Mouse (Mus musculus): Measurements from ENCODE around the gene Elp5. TPM values are rescaled to one million over a fixed set of nuclear protein-coding genes. Genes with fewer than 3 reads are reported as not detected.

Gene Elp5
- polyA plus RNA-seq, 1 experiment from 2014 or later: 55.1 TPM

- H3K4me1 ChIP-seq (ENCODE audit: control insufficient read depth, low read depth, low read length): peaks cover 39% of the 10 kb centered on the region
- peak overlapping the region; percentile 80 for H3K9ac ChIP-seq (ENCODE audit: low read depth, low read length)
- no peaks in the 10 kb centered on the region for H3K9me3 ChIP-seq (replicated peaks; ENCODE audit: control insufficient read depth, low read length)
- peak overlapping the region; percentile 89 for H3K27ac ChIP-seq (ENCODE audit: low read length)
- peaks cover 7% of the 10 kb centered on the region for H3K27me3 ChIP-seq (ENCODE audit: control insufficient read depth, insufficient read depth, low read depth, low read length)
- peak overlapping the region; percentile 82 for H3K4me3 ChIP-seq (ENCODE audit: low read depth, low read length)
- ATAC-seq (ENCODE audit: low read depth): peak; percentile 83
- H3K36me3 ChIP-seq (ENCODE audit: control insufficient read depth, insufficient read depth): peaks cover 24% of the 10 kb centered on the region
- 66% methylated on average over 18 of the region's 18 CpGs for WGBS (ENCODE audit: insufficient replicate concordance)
- H3K4me2 ChIP-seq (ENCODE audit: low read depth, low read length): peak overlapping the region; percentile 94
Observed at GRCm38 (mm10) chr11:69945997-69946891, 36.1 kb downstream of the Elp5 start.

- Histone ChIP-seq H3K9me3 (replicated peaks; ENCODE audit: control insufficient read depth, low read length) (no peaks in the 10 kb centered on the region), H3K4me2 (ENCODE audit: low read depth, low read length) (peak overlapping the region; percentile 94)
Observed at GRCm38 (mm10) chr11:69945216-69945615, 37.1 kb downstream of the Elp5 start.

GRCm38 (mm10) chr11:69940962-69941361 is 41.4 kb downstream of the Elp5 start:
- no peak overlapping the region for H3K4me2 ChIP-seq (ENCODE audit: low read depth, low read length)
- ATAC-seq (ENCODE audit: low read depth): no peak
- H3K27ac ChIP-seq (ENCODE audit: low read length): no peak overlapping the region
- no peak overlapping the region for H3K9ac ChIP-seq (ENCODE audit: low read depth, low read length)
- H3K27me3 ChIP-seq (ENCODE audit: control insufficient read depth, insufficient read depth, low read depth, low read length): peaks cover 53% of the 10 kb centered on the region
- H3K36me3 ChIP-seq (ENCODE audit: control insufficient read depth, insufficient read depth): peaks cover 24% of the 10 kb centered on the region
- H3K4me1 ChIP-seq (ENCODE audit: control insufficient read depth, low read depth, low read length): peaks cover 26% of the 10 kb centered on the region
- no peaks in the 10 kb centered on the region for H3K9me3 ChIP-seq (replicated peaks; ENCODE audit: control insufficient read depth, low read length)
- H3K4me3 ChIP-seq (ENCODE audit: low read depth, low read length): no peak overlapping the region
- 90% methylated on average over 4 of the region's 4 CpGs for WGBS (ENCODE audit: insufficient replicate concordance)

More at GRCm38 (mm10) chr11:69945216-69945615, 37.1 kb downstream of the Elp5 start:
- 67% methylated on average over 13 of the region's 13 CpGs for WGBS (ENCODE audit: insufficient replicate concordance)
- Histone ChIP-seq H3K4me3 (ENCODE audit: low read depth, low read length) (peak overlapping the region; percentile 82), H3K27ac (ENCODE audit: low read length) (peak overlapping the region; percentile 89), H3K4me1 (ENCODE audit: control insufficient read depth, low read depth, low read length) (peaks cover 39% of the 10 kb centered on the region), H3K9ac (ENCODE audit: low read depth, low read length) (peak overlapping the region; percentile 65), H3K36me3 (ENCODE audit: control insufficient read depth, insufficient read depth) (peaks cover 24% of the 10 kb centered on the region), H3K27me3 (ENCODE audit: control insufficient read depth, insufficient read depth, low read depth, low read length) (peaks cover 13% of the 10 kb centered on the region)
- ATAC-seq (ENCODE audit: low read depth): no peak

- peaks cover 17% of the 10 kb centered on the region for H3K36me3 ChIP-seq (ENCODE audit: control insufficient read depth, insufficient read depth)
- no peaks in the 10 kb centered on the region for H3K9me3 ChIP-seq (replicated peaks; ENCODE audit: control insufficient read depth, low read length)
- peaks cover 65% of the 10 kb centered on the region for H3K27me3 ChIP-seq (ENCODE audit: control insufficient read depth, insufficient read depth, low read depth, low read length)
- no peak overlapping the region for H3K4me2 ChIP-seq (ENCODE audit: low read depth, low read length)
- H3K4me3 ChIP-seq (ENCODE audit: low read depth, low read length): no peak overlapping the region
- no peak for ATAC-seq (ENCODE audit: low read depth)
- no peak overlapping the region for H3K27ac ChIP-seq (ENCODE audit: low read length)
- peaks cover 25% of the 10 kb centered on the region for H3K4me1 ChIP-seq (ENCODE audit: control insufficient read depth, low read depth, low read length)
- 89% methylated on average over 17 of the region's 17 CpGs for WGBS (ENCODE audit: insufficient replicate concordance)
- no peak overlapping the region for H3K9ac ChIP-seq (ENCODE audit: low read depth, low read length)
Observed at GRCm38 (mm10) chr11:69939731-69940130, 42.6 kb downstream of the Elp5 start.

GRCm38 (mm10) chr11:69939181-69939580 is 43.1 kb downstream of the Elp5 start:
- Histone ChIP-seq H3K9ac (ENCODE audit: low read depth, low read length) (no peak overlapping the region), H3K4me3 (ENCODE audit: low read depth, low read length) (no peak overlapping the region), H3K27ac (ENCODE audit: low read length) (no peak overlapping the region), H3K36me3 (ENCODE audit: control insufficient read depth, insufficient read depth) (peaks cover 12% of the 10 kb centered on the region), H3K4me2 (ENCODE audit: low read depth, low read length) (no peak overlapping the region), H3K27me3 (ENCODE audit: control insufficient read depth, insufficient read depth, low read depth, low read length) (peaks cover 71% of the 10 kb centered on the region), H3K9me3 (replicated peaks; ENCODE audit: control insufficient read depth, low read length) (no peaks in the 10 kb centered on the region), H3K4me1 (ENCODE audit: control insufficient read depth, low read depth, low read length) (peaks cover 25% of the 10 kb centered on the region)
- no peak for ATAC-seq (ENCODE audit: low read depth)
- 64% methylated on average over 5 of the region's 5 CpGs for WGBS (ENCODE audit: insufficient replicate concordance)

- peaks cover 71% of the 10 kb centered on the region for H3K27me3 ChIP-seq (ENCODE audit: control insufficient read depth, insufficient read depth, low read depth, low read length)
- H3K4me1 ChIP-seq (ENCODE audit: control insufficient read depth, low read depth, low read length): peaks cover 25% of the 10 kb centered on the region
- H3K9ac ChIP-seq (ENCODE audit: low read depth, low read length): no peak overlapping the region
- 37% methylated on average over 9 of the region's 9 CpGs for WGBS (ENCODE audit: insufficient replicate concordance)
- peaks cover 6% of the 10 kb centered on the region for H3K36me3 ChIP-seq (ENCODE audit: control insufficient read depth, insufficient read depth)
- H3K4me2 ChIP-seq (ENCODE audit: low read depth, low read length): no peak overlapping the region
- ATAC-seq (ENCODE audit: low read depth): no peak
- no peaks in the 10 kb centered on the region for H3K9me3 ChIP-seq (replicated peaks; ENCODE audit: control insufficient read depth, low read length)
- H3K4me3 ChIP-seq (ENCODE audit: low read depth, low read length): no peak overlapping the region
- no peak overlapping the region for H3K27ac ChIP-seq (ENCODE audit: low read length)
Observed at GRCm38 (mm10) chr11:69938401-69938979, 43.8 kb downstream of the Elp5 start.

- Histone ChIP-seq H3K4me3 (ENCODE audit: low read depth, low read length) (no peak overlapping the region), H3K36me3 (ENCODE audit: control insufficient read depth, insufficient read depth) (no peaks in the 10 kb centered on the region), H3K9ac (ENCODE audit: low read depth, low read length) (no peak overlapping the region), H3K27ac (ENCODE audit: low read length) (no peak overlapping the region), H3K9me3 (replicated peaks; ENCODE audit: control insufficient read depth, low read length) (no peaks in the 10 kb centered on the region), H3K4me2 (ENCODE audit: low read depth, low read length) (no peak overlapping the region), H3K4me1 (ENCODE audit: control insufficient read depth, low read depth, low read length) (peaks cover 25% of the 10 kb centered on the region), H3K27me3 (ENCODE audit: control insufficient read depth, insufficient read depth, low read depth, low read length) (peaks cover 67% of the 10 kb centered on the region)
- WGBS (ENCODE audit: insufficient replicate concordance): 63% methylated on average over 5 of the region's 5 CpGs
- ATAC-seq (ENCODE audit: low read depth): no peak
Observed at GRCm38 (mm10) chr11:69937834-69938233, 44.5 kb downstream of the Elp5 start.

GRCm38 (mm10) chr11:69937385-69937784 is 44.9 kb downstream of the Elp5 start:
- no peak overlapping the region for H3K4me2 ChIP-seq (ENCODE audit: low read depth, low read length)
- H3K27ac ChIP-seq (ENCODE audit: low read length): no peak overlapping the region
- no peak overlapping the region for H3K4me3 ChIP-seq (ENCODE audit: low read depth, low read length)
- no peak overlapping the region for H3K9ac ChIP-seq (ENCODE audit: low read depth, low read length)
- H3K36me3 ChIP-seq (ENCODE audit: control insufficient read depth, insufficient read depth): no peaks in the 10 kb centered on the region
- WGBS (ENCODE audit: insufficient replicate concordance): 31% methylated on average over 4 of the region's 4 CpGs
- H3K27me3 ChIP-seq (ENCODE audit: control insufficient read depth, insufficient read depth, low read depth, low read length): peaks cover 63% of the 10 kb centered on the region
- no peaks in the 10 kb centered on the region for H3K9me3 ChIP-seq (replicated peaks; ENCODE audit: control insufficient read depth, low read length)
- ATAC-seq (ENCODE audit: low read depth): no peak
- H3K4me1 ChIP-seq (ENCODE audit: control insufficient read depth, low read depth, low read length): peaks cover 25% of the 10 kb centered on the region

All from liver, embryonic 16.5 days (tissue).